Mouse (Mus musculus) thymus, adult 2 months (tissue): Measurements from ENCODE around the gene Arap1.

Source experiments
- CTCF ChIP-seq: fragments of 200-500 bp; IDR thresholded peaks from 2 replicates; pipeline ENCODE4 v1.5.1; 2012; ENCODE audit warnings: mild to moderate bottlenecking, control low read depth, low read length, moderate library complexity, borderline replicate concordance; ENCODE audit not compliant: control insufficient read depth, poor library complexity, insufficient read depth; ENCODE audit errors: extremely low read depth
- POLR2A ChIP-seq: fragments of 200-500 bp; IDR thresholded peaks from 2 replicates; pipeline ENCODE4 v1.6.1; 2012; ENCODE audit warnings: mild to moderate bottlenecking, low read length, control low read depth, moderate library complexity; ENCODE audit not compliant: control insufficient read depth, poor library complexity, insufficient read depth; ENCODE audit errors: extremely low read depth

GRCm38 (mm10) chr7:101437876-101438275, 90.0 kb downstream of the Arap1 start:
- TF ChIP-seq CTCF (no peak), POLR2A (no peak)
